Mouse (Mus musculus) hindbrain, embryonic 11.5 days (tissue): ENCODE measurements around the gene Kif27. TPM values are rescaled to one million over a fixed set of nuclear protein-coding genes. Genes with fewer than 3 reads are reported as not detected.

Experiments
- ATAC-seq: fragments of 200-750 bp; cut with Nextera tagmentation; 2 replicates; pipeline ENCODE4 v1.8.0; 2017; ENCODE audit warnings: mild to moderate bottlenecking, moderate TSS enrichment, moderate library complexity; ENCODE audit not compliant: low FRiP score
- DNase-seq: peaks from one replicate; pipeline ENCODE4 v3.0.0-alpha.2; 2015; ENCODE audit warnings: low spot score
- H3K27ac ChIP-seq: fragments of 300-500 bp; sonication (generic); 2 replicates; pipeline ENCODE4 v1.5.1; 2014; ENCODE audit warnings: mild to moderate bottlenecking, low read depth, low read length
- H3K27me3 ChIP-seq: fragments of 300-500 bp; sonication (generic); 2 replicates; pipeline ENCODE4 v1.6.1; 2014; ENCODE audit warnings: mild to moderate bottlenecking, low read length, moderate library complexity, mixed read lengths; ENCODE audit not compliant: control insufficient read depth, insufficient read depth
- H3K36me3 ChIP-seq: fragments of 300-500 bp; sonication (generic); 2 replicates; pipeline ENCODE4 v1.6.1; 2014; ENCODE audit warnings: mild to moderate bottlenecking, low read length, moderate library complexity, mixed read lengths; ENCODE audit not compliant: control insufficient read depth, insufficient read depth
- H3K4me1 ChIP-seq: fragments of 300-500 bp; sonication (generic); replicated peaks from 2 replicates; pipeline ENCODE4 v1.6.1; 2014; ENCODE audit warnings: low read length, mixed read lengths; ENCODE audit not compliant: control insufficient read depth, insufficient read depth
- H3K4me2 ChIP-seq: fragments of 300-500 bp; sonication (generic); replicated peaks from 2 replicates; pipeline ENCODE4 v1.6.1; 2014; ENCODE audit warnings: mild to moderate bottlenecking, low read depth, low read length
- H3K4me3 ChIP-seq: fragments of 300-500 bp; sonication (generic); 2 replicates; pipeline ENCODE4 v1.5.1; 2014; ENCODE audit warnings: low read depth, low read length
- H3K9ac ChIP-seq: fragments of 300-500 bp; sonication (generic); 2 replicates; pipeline ENCODE4 v1.6.1; 2014; ENCODE audit warnings: low read depth, low read length
- H3K9me3 ChIP-seq: fragments of 300-500 bp; sonication (generic); 2 replicates; pipeline ENCODE4 v1.6.1; 2016; ENCODE audit warnings: low read length; ENCODE audit not compliant: control insufficient read depth
- WGBS: fragments of 180-500 bp; shearing (Covaris S2); extraction: QIAGEN DNeasy Blood & Tissue Kit; methylation state at CpG from one replicate; pipeline ENCODE4 v1.1.7; 2014; 5-methylcytosine and 5-hydroxymethylcytosine counted together
- polyA plus RNA-seq: library from polyadenylated mRNA; unstranded; fragments of >200 nt; fragmentation: Nextera tagmentation; extraction: Ambion mirVana; gene quantifications from 2 replicates; pipeline ENCODE4 v1.2.1, GENCODE M21; 2014

Kif27 gene
- polyA plus RNA-seq, 1 experiment from 2014 or later = 2.5 TPM

DNA sequence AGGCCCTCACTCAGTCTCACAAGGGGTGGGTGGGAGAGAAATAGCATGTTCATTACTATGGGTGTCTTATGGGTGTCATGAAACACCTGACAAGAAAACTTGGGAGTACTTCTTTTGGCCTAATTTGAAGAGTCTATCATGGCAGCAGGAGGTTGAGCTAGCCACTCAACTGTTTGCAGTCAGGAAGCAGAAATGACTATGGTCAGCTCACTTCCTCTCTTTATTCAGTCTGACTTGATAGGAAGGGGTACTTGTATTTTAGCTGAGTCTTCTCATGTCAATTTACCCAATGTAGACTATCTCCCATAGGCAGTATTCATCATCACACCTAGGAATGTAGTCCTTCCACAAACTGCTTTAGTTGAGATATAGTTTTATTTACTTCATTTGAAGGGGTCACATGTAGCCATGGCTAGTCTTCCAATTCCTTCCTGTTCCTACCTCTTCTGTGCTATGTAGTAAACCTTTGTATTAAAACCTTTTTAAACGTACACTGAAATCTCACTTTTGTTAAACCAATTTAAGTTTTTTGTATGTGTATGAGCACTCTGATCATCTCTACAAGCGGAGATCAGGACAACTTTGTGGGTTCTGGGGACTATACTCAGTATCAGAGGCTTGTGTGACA lies 30.5 kb upstream of the Kif27 start:
- WGBS = 76% methylated on average over 2 of the region's 2 CpGs
- H3K27ac ChIP-seq = no peak overlapping the region
- no peaks in the 10 kb centered on the region for H3K9me3 ChIP-seq
- no peak for DNase-seq
- no peak for ATAC-seq
- no peaks in the 10 kb centered on the region for H3K27me3 ChIP-seq
- H3K4me3 ChIP-seq = no peak overlapping the region
- no peaks in the 10 kb centered on the region for H3K4me1 ChIP-seq
- peaks cover 4% of the 10 kb centered on the region; the same call in 1 of the 2 replicates for H3K36me3 ChIP-seq
- H3K9ac ChIP-seq = no peak overlapping the region
- H3K4me2 ChIP-seq = no peak overlapping the region

DNA sequence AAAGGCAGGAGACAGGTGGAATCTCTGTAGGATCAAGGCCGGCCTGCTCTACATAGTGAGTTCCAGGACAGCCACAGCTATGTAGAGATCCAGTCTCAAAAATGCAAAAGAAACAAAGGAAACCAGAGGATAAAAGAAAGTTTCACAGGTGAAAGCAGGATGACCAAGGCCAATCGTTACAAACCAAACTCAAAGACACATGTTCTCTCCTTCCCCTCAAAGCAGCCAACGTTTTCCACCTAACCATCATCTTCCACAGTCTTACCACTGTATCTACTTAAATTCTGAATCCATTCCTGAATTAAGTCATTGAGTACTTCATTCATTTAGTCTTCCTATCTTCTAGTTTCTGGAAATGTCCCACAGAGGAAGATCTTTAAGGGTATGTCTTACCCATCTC lies 29.5 kb upstream of the Kif27 start:
- H3K9me3 ChIP-seq = no peaks in the 10 kb centered on the region
- H3K9ac ChIP-seq = no peak overlapping the region
- 53% methylated on average over 3 of the region's 3 CpGs for WGBS
- H3K4me1 ChIP-seq = no peaks in the 10 kb centered on the region
- no peaks in the 10 kb centered on the region for H3K27me3 ChIP-seq
- peak; percentile 1; the same call in 1 of the 2 replicates for ATAC-seq
- H3K4me3 ChIP-seq = no peak overlapping the region
- H3K4me2 ChIP-seq = no peak overlapping the region
- 0 out of 2 replicates have a peak, but pooled peaks cover 4% of the 10 kb centered on the region for H3K36me3 ChIP-seq
- no peak overlapping the region for H3K27ac ChIP-seq
- DNase-seq = no peak

DNA sequence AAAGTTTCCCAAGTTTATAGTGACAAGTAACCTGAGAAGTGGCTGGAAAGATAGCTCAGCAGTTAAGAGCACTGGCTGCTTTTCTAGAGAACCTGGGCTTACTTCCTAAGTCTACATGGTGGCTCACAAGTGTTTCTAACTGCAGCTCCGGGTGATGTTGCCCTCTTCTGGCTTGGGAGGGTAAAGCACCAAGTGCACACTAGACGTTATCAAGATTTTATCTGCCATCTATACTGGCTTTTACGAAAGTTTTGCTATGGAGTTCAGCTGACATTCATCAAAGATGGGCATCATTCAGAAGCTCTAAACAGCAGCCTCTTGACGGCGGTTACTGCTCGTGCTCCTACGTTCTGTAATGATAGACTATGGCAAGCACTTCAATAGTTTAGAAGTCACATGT lies 29.0 kb upstream of the Kif27 start:
- WGBS = 20% methylated on average over 7 of the region's 7 CpGs
- no peak overlapping the region for H3K27ac ChIP-seq
- DNase-seq = peak; percentile 83
- H3K27me3 ChIP-seq = no peaks in the 10 kb centered on the region
- H3K4me3 ChIP-seq = no peak overlapping the region
- no peaks in the 10 kb centered on the region for H3K9me3 ChIP-seq
- 0 out of 2 replicates have a peak, but pooled peaks cover 2% of the 10 kb centered on the region for H3K36me3 ChIP-seq
- peak; percentile 6; the same call in 1 of the 2 replicates for ATAC-seq
- no peak overlapping the region for H3K9ac ChIP-seq
- H3K4me2 ChIP-seq = no peak overlapping the region
- no peaks in the 10 kb centered on the region for H3K4me1 ChIP-seq

DNA sequence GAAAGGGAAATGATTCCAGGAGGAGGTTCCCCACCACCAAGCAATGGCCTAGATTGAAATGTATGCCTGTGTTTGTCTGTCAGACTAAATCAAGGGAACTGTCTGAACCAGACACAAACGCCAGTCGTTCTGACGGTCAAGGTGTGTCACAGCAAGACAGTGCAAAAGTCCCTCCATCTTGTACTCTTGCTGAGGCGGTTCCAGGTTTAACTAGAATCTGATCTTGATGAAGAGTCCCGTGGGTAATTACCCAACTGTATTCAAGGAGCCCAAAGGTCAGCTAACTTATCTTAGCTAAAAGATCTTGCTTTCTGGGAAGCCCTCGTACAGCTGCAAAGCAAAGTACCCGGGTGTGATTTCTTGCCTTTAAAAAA lies 26.6 kb upstream of the Kif27 start:
- DNase-seq (no peak), ATAC-seq (no peak; the same call in 1 of the 2 replicates)
- H3K27me3 ChIP-seq = no peaks in the 10 kb centered on the region
- H3K36me3 ChIP-seq = peaks cover 18% of the 10 kb centered on the region
- H3K27ac ChIP-seq = no peak overlapping the region
- H3K9me3 ChIP-seq = peaks cover 3% of the 10 kb centered on the region
- no peaks in the 10 kb centered on the region for H3K4me1 ChIP-seq
- H3K4me3 ChIP-seq = peak overlapping the region; percentile 67
- H3K4me2 ChIP-seq = peak overlapping the region; percentile 86
- WGBS = 89% methylated on average over 7 of the region's 7 CpGs
- H3K9ac ChIP-seq = peak overlapping the region; percentile 80; the same call in 1 of the 2 replicates

DNA sequence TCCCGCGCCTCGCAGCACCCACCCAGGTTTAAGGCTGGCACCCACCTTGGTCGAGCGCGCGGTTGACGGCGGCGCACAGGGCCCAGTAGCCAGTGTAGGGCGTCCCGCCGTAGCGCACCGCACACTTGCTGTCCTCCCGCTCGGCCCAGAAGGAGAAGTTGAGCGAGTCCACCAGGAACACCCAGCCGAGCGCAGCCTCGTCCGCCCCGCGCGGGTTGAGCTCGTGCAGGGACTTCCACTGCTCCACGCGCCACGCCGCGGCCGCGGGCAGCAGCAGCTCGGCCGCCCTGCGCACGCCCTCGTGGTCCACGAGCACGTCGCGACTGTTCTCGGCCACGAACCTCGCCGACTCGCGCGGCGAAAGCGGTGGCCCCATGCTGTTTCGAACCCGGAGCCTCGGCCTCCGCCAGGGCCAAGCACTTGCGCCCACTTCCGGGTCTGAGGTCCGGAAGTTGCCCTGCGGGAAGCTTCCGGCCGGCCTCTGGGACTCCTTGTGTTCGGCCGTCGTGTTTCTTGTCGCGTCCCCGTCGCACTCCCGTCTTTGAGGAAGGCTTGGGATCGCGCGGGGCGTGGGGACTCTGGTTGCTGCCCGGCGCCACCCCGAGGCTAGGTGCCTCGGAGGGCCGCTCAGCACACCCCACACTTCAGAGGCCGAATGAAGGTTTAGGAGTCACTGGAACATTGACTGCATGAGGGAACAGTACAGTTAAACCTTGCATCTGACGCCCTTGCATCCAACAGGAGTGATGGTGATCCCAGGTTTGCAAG lies 26.0 kb upstream of the Kif27 start, which contains the start of gene 2210016F16Rik:
TSS of gene 2210016F16Rik (minus strand) at position 447 of the 768 bp plus-strand sequence.
- DNase-seq (peak; percentile 83), ATAC-seq (peak; percentile 78)
- Histone ChIP-seq H3K9me3 (peaks cover 3% of the 10 kb centered on the region), H3K4me3 (peak within 1 kb of the TSS; percentile 67), H3K4me2 (peak within 1 kb of the TSS; percentile 86), H3K36me3 (peaks cover 20% of the 10 kb centered on the region), H3K27ac (no peak within 1 kb of the TSS), H3K4me1 (no peaks in the 10 kb centered on the region), H3K9ac (peak within 1 kb of the TSS; percentile 80), H3K27me3 (no peaks in the 10 kb centered on the region)
- WGBS = 4% methylated on average over 79 of the region's 80 CpGs

DNA sequence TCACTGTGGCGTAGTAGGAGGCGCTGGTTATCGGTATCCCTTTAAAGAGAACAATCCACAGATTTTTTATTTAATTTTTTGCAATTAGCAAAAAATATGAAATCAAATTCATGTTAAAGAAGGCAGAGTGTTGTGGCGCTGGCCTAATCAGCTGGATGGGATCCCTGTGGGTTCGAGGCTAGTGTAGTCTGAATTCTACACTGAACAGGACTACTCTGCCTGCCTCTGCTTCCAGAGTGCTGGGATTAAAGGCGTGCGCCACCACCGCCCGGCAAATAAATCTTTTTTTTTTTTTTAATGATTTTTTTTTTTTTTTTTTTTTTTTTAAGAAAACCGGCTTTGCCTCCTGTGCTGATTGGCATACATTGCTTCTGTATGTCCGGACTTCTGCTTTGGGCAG lies 25.4 kb upstream of the Kif27 start:
- Histone ChIP-seq H3K4me2 (peak overlapping the region; percentile 86), H3K4me3 (peak overlapping the region; percentile 67), H3K36me3 (peaks cover 20% of the 10 kb centered on the region), H3K9me3 (peaks cover 3% of the 10 kb centered on the region), H3K4me1 (no peaks in the 10 kb centered on the region), H3K27ac (no peak overlapping the region), H3K27me3 (no peaks in the 10 kb centered on the region), H3K9ac (peak overlapping the region; percentile 80)
- DNase-seq (no peak), ATAC-seq (peak; percentile 49)
- 53% methylated on average over 11 of the region's 11 CpGs for WGBS

DNA sequence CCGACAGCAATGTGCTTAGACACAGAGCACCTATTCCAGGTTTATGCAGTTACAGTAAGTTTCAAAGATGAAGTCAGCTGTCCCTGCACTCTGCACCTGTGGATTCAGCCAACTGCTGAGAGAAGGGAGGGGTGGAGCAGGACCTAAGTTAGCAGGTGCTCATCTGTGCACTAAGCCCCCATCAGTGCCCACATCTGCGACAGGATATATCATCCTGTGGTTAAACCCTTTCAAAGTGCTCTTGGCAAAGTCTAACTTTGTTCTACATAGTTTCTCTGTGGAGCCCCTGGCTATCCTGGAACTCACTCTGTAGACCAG lies 14.2 kb upstream of the Kif27 start:
- DNase-seq = no peak
- Histone ChIP-seq H3K9me3 (no peaks in the 10 kb centered on the region), H3K27me3 (no peaks in the 10 kb centered on the region), H3K9ac (no peak overlapping the region), H3K4me1 (no peaks in the 10 kb centered on the region), H3K4me3 (no peak overlapping the region), H3K36me3 (no peaks in the 10 kb centered on the region), H3K27ac (no peak overlapping the region), H3K4me2 (no peak overlapping the region)
- 89% methylated on average over 2 of the region's 2 CpGs for WGBS
- no peak for ATAC-seq

DNA sequence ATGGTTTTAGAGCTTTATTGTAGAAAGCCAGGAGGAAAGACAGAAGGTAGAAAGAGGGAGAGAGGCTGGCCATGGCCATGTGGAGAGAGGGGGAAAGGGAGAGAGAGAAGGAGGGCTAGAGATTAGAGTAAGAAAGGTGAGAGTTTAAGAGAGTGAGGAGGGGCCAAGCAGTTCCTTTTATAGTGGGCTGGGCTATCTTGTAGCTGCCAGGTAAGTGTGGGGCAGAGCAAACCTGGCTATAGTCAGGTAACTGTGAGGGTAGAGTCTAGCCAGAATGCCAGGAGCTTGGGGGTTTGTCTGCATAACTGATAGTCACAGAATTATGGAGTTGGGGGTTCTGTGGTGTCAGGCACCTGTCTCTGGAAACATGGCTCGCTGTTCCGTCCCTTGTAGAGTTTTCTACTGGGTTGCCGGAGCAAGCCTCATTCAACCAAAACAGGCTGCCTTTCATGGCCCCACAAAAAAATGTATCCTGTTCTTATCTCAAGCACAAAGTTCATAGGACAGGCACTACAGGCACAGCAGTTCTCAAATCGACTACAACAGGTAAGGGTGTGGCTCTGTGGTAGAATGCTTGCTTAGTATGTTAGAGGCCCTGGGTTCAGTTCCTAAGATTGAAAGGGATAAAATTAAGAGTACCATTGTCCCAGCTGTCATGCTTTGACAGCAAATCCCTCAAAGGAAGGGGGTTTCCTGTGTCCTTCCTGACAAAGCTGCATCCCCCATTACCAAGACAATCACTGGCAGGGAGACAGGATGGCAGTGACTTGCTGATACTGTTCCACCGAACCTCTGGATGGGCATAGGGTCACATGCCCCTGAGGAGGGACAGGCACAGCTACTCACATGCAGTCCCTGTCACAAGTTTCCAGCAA lies 13.6 kb upstream of the Kif27 start:
- no peaks in the 10 kb centered on the region for H3K36me3 ChIP-seq
- H3K4me1 ChIP-seq = no peaks in the 10 kb centered on the region
- H3K27me3 ChIP-seq = no peaks in the 10 kb centered on the region
- DNase-seq = no peak
- 86% methylated on average over 5 of the region's 5 CpGs for WGBS
- no peak overlapping the region for H3K9ac ChIP-seq
- no peak overlapping the region for H3K4me2 ChIP-seq
- H3K9me3 ChIP-seq = no peaks in the 10 kb centered on the region
- H3K4me3 ChIP-seq = no peak overlapping the region
- no peak overlapping the region for H3K27ac ChIP-seq
- ATAC-seq = no peak
